Mouse (Mus musculus): ENCODE results near the gene Hoxa7.

- TF ChIP-seq ZC3H11A (IDR thresholded peaks at IDR 0.05; ENCODE audit: borderline replicate concordance, low read depth, low read length), result no peak
- no peak for TF ChIP-seq MAFK (IDR thresholded peaks at IDR 0.05; ENCODE audit: insufficient read depth, low read depth, low read length)
- TF ChIP-seq CHD2 (IDR thresholded peaks at IDR 0.05; ENCODE audit: low read depth, low read length), result no peak
- TF ChIP-seq ZNF384 (IDR thresholded peaks at IDR 0.05; ENCODE audit: low read depth, low read length), result no peak
- TF ChIP-seq HCFC1 (IDR thresholded peaks at IDR 0.05; ENCODE audit: borderline replicate concordance, insufficient read depth, low read length), result no peak
These were observed 19.1 kb downstream of the Hoxa7 start for GRCm38 (mm10) chr6:52202362-52203120.

Measured in ES-E14 (cell line).